Mouse (Mus musculus): ENCODE results near the gene Lrrc23. TPM values are rescaled to one million over a fixed set of nuclear protein-coding genes. Genes with fewer than 3 reads are reported as not detected.

The Lrrc23 gene
- total RNA-seq, 2 experiments from 2014 or later = 0.98 TPM; not detected in 1

GRCm38 (mm10) chr6:124745490-124746295 is 33.8 kb downstream of the Lrrc23 start:
- ATAC-seq (replicated peaks; ENCODE audit: poor library complexity, severe bottlenecking) = peak; percentile 67

- no peak for ATAC-seq (replicated peaks; ENCODE audit: poor library complexity, severe bottlenecking)
Observed at GRCm38 (mm10) chr6:124744755-124745321, 34.7 kb downstream of the Lrrc23 start.

GRCm38 (mm10) chr6:124743647-124744046 is 35.9 kb downstream of the Lrrc23 start:
- ATAC-seq (replicated peaks; ENCODE audit: poor library complexity, severe bottlenecking) = no peak

GRCm38 (mm10) chr6:124742839-124743514 is 36.5 kb downstream of the Lrrc23 start:
- no peak for ATAC-seq (replicated peaks; ENCODE audit: poor library complexity, severe bottlenecking)

GRCm38 (mm10) chr6:124741842-124742241 is 37.7 kb downstream of the Lrrc23 start:
- no peak for ATAC-seq (replicated peaks; ENCODE audit: poor library complexity, severe bottlenecking)

GRCm38 (mm10) chr6:124740888-124741761 is 38.4 kb downstream of the Lrrc23 start, which contains the start of gene Grcc10:
Grcc10 (minus strand) TSS chr6:124741374.
- peak; percentile 58 for ATAC-seq (replicated peaks; ENCODE audit: poor library complexity, severe bottlenecking)

- no peak; the same call in none of the 2 replicates for ATAC-seq (replicated peaks; ENCODE audit: poor library complexity, severe bottlenecking)
Observed at GRCm38 (mm10) chr6:124740211-124740887, 39.2 kb downstream of the Lrrc23 start.

- no peak for ATAC-seq (replicated peaks; ENCODE audit: poor library complexity, severe bottlenecking)
Observed at GRCm38 (mm10) chr6:124739231-124739796, 40.2 kb downstream of the Lrrc23 start.

GRCm38 (mm10) chr6:124738511-124739023 is 41.0 kb downstream of the Lrrc23 start, which contains the start of gene Ptpn6:
Ptpn6 (minus strand) TSS chr6:124738714.
- peak; percentile 49 for ATAC-seq (replicated peaks; ENCODE audit: poor library complexity, severe bottlenecking)

- ATAC-seq (replicated peaks; ENCODE audit: poor library complexity, severe bottlenecking) = no peak
Observed at GRCm38 (mm10) chr6:124737040-124737439, 42.5 kb downstream of the Lrrc23 start.

GRCm38 (mm10) chr6:124734417-124734816 is 45.1 kb downstream of the Lrrc23 start:
- ATAC-seq (replicated peaks; ENCODE audit: poor library complexity, severe bottlenecking) = no peak

GRCm38 (mm10) chr6:124732476-124733370 is 46.8 kb downstream of the Lrrc23 start:
- ATAC-seq (replicated peaks; ENCODE audit: poor library complexity, severe bottlenecking) = peak; percentile 83

GRCm38 (mm10) chr6:124731038-124731437 is 48.5 kb downstream of the Lrrc23 start:
- no peak for ATAC-seq (replicated peaks; ENCODE audit: poor library complexity, severe bottlenecking)

GRCm38 (mm10) chr6:124729850-124730705 is 49.4 kb downstream of the Lrrc23 start:
- ATAC-seq (replicated peaks; ENCODE audit: poor library complexity, severe bottlenecking) = peak; percentile 63

GRCm38 (mm10) chr6:124728621-124729020 is 50.9 kb downstream of the Lrrc23 start:
- ATAC-seq (replicated peaks; ENCODE audit: poor library complexity, severe bottlenecking) = no peak

- ATAC-seq (replicated peaks; ENCODE audit: poor library complexity, severe bottlenecking) = no peak
Observed at GRCm38 (mm10) chr6:124724472-124724871, 55.1 kb downstream of the Lrrc23 start.

- peak; percentile 75 for ATAC-seq (replicated peaks; ENCODE audit: poor library complexity, severe bottlenecking)
Observed at GRCm38 (mm10) chr6:124723541-124723940, 56.0 kb downstream of the Lrrc23 start.
